Mouse (Mus musculus): ENCODE data around the gene Grin2c. TPM values are rescaled to one million over a fixed set of nuclear protein-coding genes. Genes with fewer than 3 reads are reported as not detected.
A peak's percentile ranks its signal among the peaks of the same experiment; 100 is the strongest.

Gene Grin2c
- polyA plus RNA-seq, 1 experiment from 2014 or later, result 0.12 TPM

- 58% methylated on average over 10 of the region's 10 CpGs for WGBS (ENCODE audit: insufficient replicate concordance)
- H3K27me3 ChIP-seq, result peaks cover 10% of the 10 kb centered on the region
- DNase-seq, result no peak
- no peak for ATAC-seq (ENCODE audit: low read depth)
- H3K4me1 ChIP-seq (replicated peaks), result peaks cover 51% of the 10 kb centered on the region
- no peak overlapping the region for H3K27ac ChIP-seq
- H3K4me3 ChIP-seq (replicated peaks), result no peak overlapping the region
- no peak overlapping the region for H3K4me2 ChIP-seq
- no peaks in the 10 kb centered on the region for H3K9me3 ChIP-seq (replicated peaks)
- peaks cover 22% of the 10 kb centered on the region for H3K36me3 ChIP-seq
- H3K9ac ChIP-seq, result no peak overlapping the region
Measured at GRCm38 (mm10) chr11:115272894-115273498, 6.0 kb upstream of the Grin2c start.

GRCm38 (mm10) chr11:115271481-115271880 lies 4.4 kb upstream of the Grin2c start:
- Histone ChIP-seq H3K27me3 (peaks cover 26% of the 10 kb centered on the region), H3K9me3 (replicated peaks) (no peaks in the 10 kb centered on the region), H3K4me1 (replicated peaks) (peaks cover 52% of the 10 kb centered on the region), H3K36me3 (peaks cover 25% of the 10 kb centered on the region), H3K4me2 (no peak overlapping the region), H3K27ac (no peak overlapping the region), H3K4me3 (replicated peaks) (no peak overlapping the region), H3K9ac (no peak overlapping the region)
- no peak for DNase-seq
- no peak for ATAC-seq (ENCODE audit: low read depth)
- 71% methylated on average over 10 of the region's 10 CpGs for WGBS (ENCODE audit: insufficient replicate concordance)

- Histone ChIP-seq H3K9ac (no peak overlapping the region), H3K36me3 (peaks cover 25% of the 10 kb centered on the region), H3K4me3 (replicated peaks) (no peak overlapping the region), H3K4me1 (replicated peaks) (peaks cover 50% of the 10 kb centered on the region), H3K4me2 (no peak overlapping the region), H3K27me3 (peaks cover 30% of the 10 kb centered on the region), H3K27ac (no peak overlapping the region), H3K9me3 (replicated peaks) (no peaks in the 10 kb centered on the region)
- no peak for DNase-seq
- no peak for ATAC-seq (ENCODE audit: low read depth)
- 76% methylated on average over 9 of the region's 9 CpGs for WGBS (ENCODE audit: insufficient replicate concordance)
Measured at GRCm38 (mm10) chr11:115271052-115271451, 4.0 kb upstream of the Grin2c start.

GRCm38 (mm10) chr11:115270148-115270861 lies 3.3 kb upstream of the Grin2c start:
- Histone ChIP-seq H3K4me3 (replicated peaks) (no peak overlapping the region), H3K27me3 (peaks cover 37% of the 10 kb centered on the region), H3K9me3 (replicated peaks) (no peaks in the 10 kb centered on the region), H3K9ac (no peak overlapping the region), H3K36me3 (peaks cover 25% of the 10 kb centered on the region), H3K4me1 (replicated peaks) (peaks cover 44% of the 10 kb centered on the region), H3K27ac (no peak overlapping the region), H3K4me2 (no peak overlapping the region)
- ATAC-seq (ENCODE audit: low read depth), result no peak; the same call in 1 of the 2 replicates
- WGBS (ENCODE audit: insufficient replicate concordance), result 38% methylated on average over 19 of the region's 19 CpGs
- peak; percentile 57 for DNase-seq

- Histone ChIP-seq H3K27ac (no peak overlapping the region), H3K4me3 (replicated peaks) (no peak overlapping the region), H3K9me3 (replicated peaks) (no peaks in the 10 kb centered on the region), H3K4me2 (no peak overlapping the region), H3K27me3 (peaks cover 45% of the 10 kb centered on the region), H3K9ac (no peak overlapping the region), H3K36me3 (peaks cover 25% of the 10 kb centered on the region), H3K4me1 (replicated peaks) (peaks cover 40% of the 10 kb centered on the region)
- DNase-seq, result no peak
- 80% methylated on average over 27 of the region's 27 CpGs for WGBS (ENCODE audit: insufficient replicate concordance)
- no peak for ATAC-seq (ENCODE audit: low read depth)
Measured at GRCm38 (mm10) chr11:115269330-115270066, 2.5 kb upstream of the Grin2c start.

GRCm38 (mm10) chr11:115267958-115268357 lies 915 bp upstream of the Grin2c start:
- Histone ChIP-seq H3K9ac (no peak overlapping the region), H3K4me2 (no peak overlapping the region), H3K4me1 (replicated peaks) (peaks cover 26% of the 10 kb centered on the region), H3K36me3 (peaks cover 25% of the 10 kb centered on the region), H3K27ac (no peak overlapping the region), H3K9me3 (replicated peaks) (no peaks in the 10 kb centered on the region), H3K4me3 (replicated peaks) (no peak overlapping the region), H3K27me3 (peaks cover 61% of the 10 kb centered on the region)
- no peak for ATAC-seq (ENCODE audit: low read depth)
- DNase-seq, result no peak
- 74% methylated on average over 11 of the region's 11 CpGs for WGBS (ENCODE audit: insufficient replicate concordance)

GRCm38 (mm10) chr11:115266400-115266778 lies 654 bp downstream of the Grin2c start:
- DNase-seq, result no peak
- 2% methylated on average over 22 of the region's 22 CpGs for WGBS (ENCODE audit: insufficient replicate concordance)
- peaks cover 20% of the 10 kb centered on the region for H3K36me3 ChIP-seq
- no peak overlapping the region for H3K9ac ChIP-seq
- peak overlapping the region; percentile 52; the same call in 1 of the 2 replicates for H3K4me2 ChIP-seq
- H3K27me3 ChIP-seq, result peaks cover 77% of the 10 kb centered on the region
- H3K27ac ChIP-seq, result no peak overlapping the region
- ATAC-seq (ENCODE audit: low read depth), result no peak
- H3K4me3 ChIP-seq (replicated peaks), result peak overlapping the region; percentile 39
- no peaks in the 10 kb centered on the region for H3K9me3 ChIP-seq (replicated peaks)
- peaks cover 19% of the 10 kb centered on the region for H3K4me1 ChIP-seq (replicated peaks)

GRCm38 (mm10) chr11:115265771-115266399 lies 1.2 kb downstream of the Grin2c start:
- Histone ChIP-seq H3K27ac (no peak overlapping the region), H3K4me2 (no peak overlapping the region), H3K9me3 (replicated peaks) (no peaks in the 10 kb centered on the region), H3K4me1 (replicated peaks) (peaks cover 19% of the 10 kb centered on the region), H3K9ac (no peak overlapping the region), H3K36me3 (peaks cover 20% of the 10 kb centered on the region), H3K4me3 (replicated peaks) (0 out of 2 replicates have a peak overlapping the region, but pooled peaks have one; percentile 39), H3K27me3 (peaks cover 82% of the 10 kb centered on the region)
- ATAC-seq (ENCODE audit: low read depth) (no peak), DNase-seq (no peak)
- 6% methylated on average over 20 of the region's 20 CpGs for WGBS (ENCODE audit: insufficient replicate concordance)

GRCm38 (mm10) chr11:115264862-115265668 lies 2.0 kb downstream of the Grin2c start:
- 8% methylated on average over 39 of the region's 39 CpGs for WGBS (ENCODE audit: insufficient replicate concordance)
- Histone ChIP-seq H3K4me1 (replicated peaks) (peaks cover 16% of the 10 kb centered on the region), H3K27ac (no peak overlapping the region), H3K4me3 (replicated peaks) (no peak overlapping the region), H3K27me3 (peaks cover 90% of the 10 kb centered on the region), H3K36me3 (peaks cover 20% of the 10 kb centered on the region), H3K4me2 (peak overlapping the region; percentile 30), H3K9me3 (replicated peaks) (no peaks in the 10 kb centered on the region), H3K9ac (no peak overlapping the region)
- ATAC-seq (ENCODE audit: low read depth), result no peak
- no peak for DNase-seq

- Histone ChIP-seq H3K27me3 (peaks cover 97% of the 10 kb centered on the region), H3K9me3 (replicated peaks) (no peaks in the 10 kb centered on the region), H3K9ac (no peak overlapping the region), H3K4me3 (replicated peaks) (no peak overlapping the region), H3K4me2 (no peak overlapping the region), H3K27ac (no peak overlapping the region), H3K4me1 (replicated peaks) (peaks cover 16% of the 10 kb centered on the region), H3K36me3 (peaks cover 16% of the 10 kb centered on the region)
- no peak for ATAC-seq (ENCODE audit: low read depth)
- no peak for DNase-seq
- WGBS (ENCODE audit: insufficient replicate concordance), result 36% methylated on average over 7 of the region's 7 CpGs
Measured at GRCm38 (mm10) chr11:115264136-115264861, 2.7 kb downstream of the Grin2c start.

Data from liver, embryonic 13.5 days (tissue).